Mouse (Mus musculus) mouse embryonic stem cell (cell line): Measurements from ENCODE around the gene Dach1.

ENCODE experiments used
- in situ Hi-C, 2 experiments: fragments of 300-500 bp; cut with MboI; formaldehyde crosslinking; loops; 1 replicate in 1 of 2; 3 replicates in 1 of 2; pipeline ENCODE4 v1.14.3; 2019 to 2020; ENCODE audit warnings: low sequenced_read_pairs in 2 of 2, low pct_unique_long_range_greater_than_20kb in 1 of 2, mixed read lengths in 1 of 2; ENCODE audit not compliant: unreplicated experiment in 1 of 2

Dach1 gene

DNA sequence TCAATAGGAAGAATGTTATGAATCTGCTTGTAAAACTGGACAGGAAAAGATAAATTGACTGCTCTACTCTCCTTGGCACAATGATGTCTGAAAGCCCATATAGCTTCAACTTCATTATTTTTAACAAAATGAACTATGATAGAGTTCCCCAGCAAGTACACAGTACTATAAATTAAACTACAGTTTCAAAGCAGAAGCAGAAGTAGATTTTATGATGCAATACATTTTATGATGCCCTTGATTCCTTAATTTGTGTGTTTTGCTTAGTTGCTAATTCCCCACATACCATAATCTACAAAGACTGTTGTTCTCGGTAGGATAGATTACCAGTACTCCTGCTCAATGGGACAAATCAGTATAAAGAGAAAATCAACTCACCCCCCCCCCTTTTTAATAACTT, 52.9 kb downstream of the Dach1 start:
- in situ Hi-C loops: no loop called here

DNA sequence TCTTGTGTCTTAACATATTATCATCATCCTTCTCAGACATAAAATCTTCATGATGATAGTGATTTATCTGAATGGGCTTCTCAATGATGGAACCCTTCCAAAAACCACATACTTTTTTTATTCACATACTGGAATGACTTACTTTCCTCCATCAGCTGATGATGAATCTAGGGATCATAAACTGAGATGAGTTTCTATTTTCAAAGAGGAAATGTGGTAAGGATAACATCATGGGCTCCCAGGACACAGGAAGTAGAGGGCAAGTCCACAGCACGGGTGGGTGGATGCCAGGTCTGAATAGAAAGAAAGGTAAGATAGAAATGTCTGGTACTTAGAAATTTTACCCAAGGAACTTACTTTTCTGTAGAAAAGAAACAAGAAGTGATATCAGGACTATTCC, 56.5 kb downstream of the Dach1 start:
- in situ Hi-C loops: no loop called here

DNA sequence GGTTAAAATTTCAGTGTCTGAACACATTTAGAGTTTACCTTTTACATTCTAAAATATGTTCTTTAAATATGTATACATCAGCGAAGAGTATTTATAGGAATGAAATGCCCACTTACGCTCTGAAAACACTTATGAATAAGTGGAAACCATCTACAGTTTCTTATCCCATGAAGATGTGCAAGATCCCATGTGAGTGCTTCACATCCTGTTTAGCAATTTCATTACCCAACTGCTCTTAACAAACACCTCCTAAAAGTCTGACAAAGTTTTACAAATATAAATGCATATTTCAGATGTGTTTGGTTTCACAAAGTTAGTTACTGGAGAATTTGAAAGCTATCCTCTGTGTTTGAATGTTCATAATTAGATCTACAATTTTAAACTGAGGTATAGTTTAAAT, 59.6 kb downstream of the Dach1 start:
- in situ Hi-C loops: no loop called here

DNA sequence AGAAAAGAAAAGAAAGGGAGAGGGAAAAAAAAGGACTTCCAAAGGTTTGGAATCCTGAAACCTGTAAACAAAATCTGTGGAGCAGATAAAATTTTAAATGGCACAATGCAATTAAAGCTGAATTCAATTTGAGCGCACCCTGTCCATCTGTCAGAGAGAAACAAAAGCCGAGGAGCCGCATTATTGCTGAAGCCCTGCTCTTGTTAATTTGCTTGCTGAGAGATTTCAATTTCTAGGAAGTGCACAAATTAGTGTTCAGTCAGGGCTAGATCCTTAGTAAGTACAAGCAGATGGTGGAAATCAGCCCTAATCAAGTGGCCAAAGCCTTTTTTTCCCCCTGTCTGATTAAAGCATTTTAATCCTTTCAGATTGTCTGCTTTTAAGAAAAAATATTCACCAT, 60.8 kb downstream of the Dach1 start:
- in situ Hi-C loops: no loop called here

DNA sequence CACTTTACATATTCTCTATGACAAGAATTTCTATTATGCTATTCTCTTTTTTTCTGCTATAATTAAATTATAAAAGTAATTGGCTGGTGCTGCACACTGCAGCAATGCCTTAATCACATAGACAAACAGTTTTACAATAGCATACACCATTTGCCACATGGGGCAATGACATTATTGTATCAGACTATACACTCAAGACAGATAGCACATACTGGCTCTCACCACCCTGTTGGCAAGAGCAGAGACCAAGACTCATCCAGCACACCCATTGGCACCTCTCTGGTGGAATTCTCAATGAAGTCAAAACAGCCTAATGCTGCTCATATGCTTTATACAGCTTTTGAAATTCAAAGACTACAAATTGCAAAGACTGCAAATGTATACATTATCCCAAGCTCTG, 63.4 kb downstream of the Dach1 start:
- in situ Hi-C loops: no loop called here

DNA sequence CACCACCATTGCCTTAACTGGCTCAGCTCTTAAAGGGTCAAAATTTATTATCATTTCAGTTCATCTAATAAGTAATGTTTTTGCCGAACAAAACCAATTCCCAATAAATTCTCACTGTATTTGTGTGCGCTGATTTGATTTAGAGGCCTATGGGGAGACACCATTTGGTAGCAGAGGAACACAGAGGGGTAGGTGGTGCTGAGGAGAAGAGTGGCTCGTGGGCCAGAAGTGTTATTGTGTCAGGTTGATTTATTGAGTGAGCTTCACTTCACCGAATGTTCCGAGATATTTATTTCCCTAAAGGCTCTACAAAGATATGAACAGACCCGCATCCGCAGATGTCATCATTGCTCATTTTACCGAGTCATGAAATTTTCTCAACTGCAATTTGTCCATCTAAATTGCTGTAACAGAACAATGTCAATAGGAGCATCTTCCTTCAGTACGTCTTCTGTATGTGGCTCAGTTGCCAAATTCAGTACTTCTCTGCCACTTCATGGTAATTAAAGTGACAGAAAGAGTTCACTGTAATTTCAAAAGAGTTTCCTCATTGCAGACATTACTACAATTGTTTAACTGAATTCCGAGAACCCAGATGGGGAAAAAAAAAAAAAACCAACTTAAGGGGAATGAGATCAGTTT, 65.1 kb downstream of the Dach1 start:
- in situ Hi-C loops: no loop called here

DNA sequence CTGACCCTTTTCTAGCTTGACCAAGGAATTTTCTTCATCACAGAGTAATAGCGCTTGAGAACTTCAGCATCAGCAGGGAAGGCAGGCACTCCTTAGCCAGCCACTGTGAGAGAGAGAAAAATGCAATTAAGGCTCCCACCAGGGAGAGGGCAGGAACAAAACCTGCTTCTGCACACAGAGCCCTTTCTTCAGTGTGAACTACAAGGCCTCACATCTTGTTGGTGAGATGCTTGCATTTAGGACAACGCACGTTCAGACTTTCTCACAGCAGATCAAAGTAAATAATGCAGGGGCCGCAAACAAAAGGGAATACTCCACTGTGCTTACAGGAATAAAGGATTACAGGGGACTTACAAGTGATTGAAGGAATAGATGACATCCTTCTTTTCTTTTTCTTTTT, 74.3 kb downstream of the Dach1 start:
- in situ Hi-C loops: no loop called here

DNA sequence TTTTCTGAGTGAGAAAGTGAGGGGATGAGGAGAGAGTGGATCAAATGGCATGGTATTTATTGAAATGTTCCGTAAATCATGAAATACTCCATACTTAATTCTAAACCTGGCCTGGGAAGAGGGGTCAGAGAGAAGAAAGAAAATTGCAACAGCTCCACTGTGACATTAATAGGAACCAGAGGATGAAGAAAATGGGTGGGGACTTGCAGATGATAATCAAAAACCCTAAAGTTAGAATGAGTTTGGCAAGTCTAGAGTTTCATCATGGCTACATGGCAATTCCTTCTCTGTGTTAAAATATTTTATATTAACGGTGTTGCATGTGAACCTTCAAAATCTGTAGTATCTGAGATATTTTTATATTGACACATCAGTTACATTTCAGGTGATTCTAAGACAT, 80.3 kb downstream of the Dach1 start:
- in situ Hi-C loops: no loop called here

DNA sequence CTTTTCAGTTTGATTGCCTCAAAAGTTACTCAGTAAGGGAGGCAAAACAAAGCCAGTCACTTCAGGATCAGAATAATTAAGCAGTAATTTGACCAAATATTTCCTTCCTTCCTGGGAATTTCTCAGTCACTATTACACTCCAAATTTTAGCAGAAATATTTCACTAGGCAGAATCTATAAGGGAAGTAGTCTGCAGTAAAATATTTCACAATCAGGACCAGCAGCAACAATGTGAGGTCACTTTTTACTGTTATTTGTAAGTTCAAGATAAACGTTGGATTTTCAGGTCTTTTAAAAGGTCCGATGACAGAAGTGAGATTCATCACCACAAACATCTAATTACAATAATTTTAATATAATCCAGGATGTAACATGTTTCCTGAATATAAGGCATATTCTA, 82.2 kb downstream of the Dach1 start:
- in situ Hi-C loops: no loop called here

DNA sequence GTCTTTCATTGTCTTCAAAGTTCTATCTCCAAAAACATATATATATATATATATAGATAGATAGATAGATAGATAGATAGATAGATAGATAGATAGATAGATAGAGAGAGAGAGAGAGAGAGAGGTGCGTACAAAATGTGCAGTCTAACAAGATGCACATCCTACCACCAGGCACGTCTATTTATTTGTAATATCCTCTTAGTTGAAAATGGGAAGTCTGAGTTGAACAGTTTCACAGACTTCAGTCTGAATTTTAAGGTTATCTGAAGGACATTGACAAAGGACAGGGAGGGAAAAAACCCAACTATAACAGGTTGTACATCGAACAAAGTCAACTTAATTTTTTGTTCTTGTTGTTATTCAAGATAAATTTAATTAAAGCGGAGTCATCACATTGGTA, 82.8 kb downstream of the Dach1 start:
- in situ Hi-C loops: no loop called here

DNA sequence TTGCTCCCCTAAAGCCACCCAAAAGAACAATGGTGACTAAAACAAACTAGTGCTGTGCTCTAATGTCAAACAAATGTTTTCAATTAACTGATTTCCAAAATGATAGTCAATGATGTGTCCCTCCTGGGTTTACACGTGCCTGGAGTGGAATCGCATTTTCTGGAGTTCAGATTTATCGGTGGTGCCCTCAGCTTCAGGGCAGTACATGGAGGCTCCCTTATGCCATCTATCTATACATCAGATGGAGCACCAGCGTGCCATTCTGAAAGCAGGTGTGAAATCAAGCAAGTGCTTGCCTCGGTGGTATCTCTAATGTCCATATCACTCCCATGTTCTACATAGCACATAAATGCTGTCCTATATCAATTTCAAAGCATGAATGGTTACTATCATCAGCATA, 84.4 kb downstream of the Dach1 start:
- in situ Hi-C loops: no loop called here

DNA sequence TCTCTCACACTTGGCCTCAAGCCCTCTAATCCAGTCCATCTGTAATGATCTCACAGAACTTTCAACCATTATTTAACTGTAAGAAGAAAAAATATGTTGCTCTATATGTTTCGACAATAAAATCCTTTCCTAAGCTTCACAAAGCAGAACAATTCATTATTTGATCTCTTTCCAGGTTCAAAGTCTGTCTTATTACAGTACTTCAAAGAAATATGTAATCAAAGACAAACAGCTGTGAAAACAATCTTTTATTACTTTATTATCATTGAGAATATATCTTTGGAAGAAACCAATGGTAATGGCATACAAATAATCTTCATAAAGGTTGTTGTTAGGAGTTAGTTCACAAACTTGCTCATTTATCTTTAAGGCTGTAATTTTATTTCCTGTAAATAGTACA, 84.8 kb downstream of the Dach1 start:
- in situ Hi-C loops: no loop called here

DNA sequence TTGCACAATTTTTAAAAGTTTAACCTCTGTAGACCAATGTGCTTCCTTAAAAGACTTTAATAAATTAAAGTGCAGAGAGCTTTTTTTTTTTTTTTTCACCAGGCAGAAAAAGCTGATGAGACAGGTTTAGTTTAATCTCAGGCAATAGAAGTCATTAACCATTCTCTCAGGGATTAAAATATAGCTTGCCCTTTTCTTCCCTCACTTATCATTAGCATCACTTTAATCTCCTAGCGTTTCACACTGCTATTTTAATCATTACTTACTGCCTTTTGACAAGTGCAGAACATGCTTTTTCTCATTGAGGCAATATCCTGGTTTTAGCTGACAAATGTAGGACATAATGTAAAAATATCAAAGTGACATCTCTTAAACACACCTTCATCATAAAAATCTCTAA, 86.1 kb downstream of the Dach1 start:
- in situ Hi-C loops: no loop called here

DNA sequence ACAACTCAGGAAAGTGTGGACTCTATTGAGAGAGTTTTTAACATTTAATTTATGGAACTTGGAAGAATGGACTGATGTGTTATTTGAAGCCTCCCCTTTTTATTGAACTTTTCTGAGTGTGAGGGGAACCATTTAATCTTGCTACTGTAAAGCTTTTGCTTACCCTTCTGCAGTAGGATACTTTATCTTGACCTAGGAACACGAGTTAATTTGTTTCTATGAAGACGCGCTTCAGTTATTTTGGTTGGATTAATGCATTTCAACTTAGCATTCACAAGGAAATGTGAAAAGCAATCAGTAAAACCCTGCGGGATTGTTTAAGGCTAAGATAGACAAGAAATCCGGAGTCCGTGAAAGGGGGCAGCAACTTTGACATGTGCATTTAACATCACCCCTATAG, 89.6 kb downstream of the Dach1 start:
- in situ Hi-C loops: no loop called here

DNA sequence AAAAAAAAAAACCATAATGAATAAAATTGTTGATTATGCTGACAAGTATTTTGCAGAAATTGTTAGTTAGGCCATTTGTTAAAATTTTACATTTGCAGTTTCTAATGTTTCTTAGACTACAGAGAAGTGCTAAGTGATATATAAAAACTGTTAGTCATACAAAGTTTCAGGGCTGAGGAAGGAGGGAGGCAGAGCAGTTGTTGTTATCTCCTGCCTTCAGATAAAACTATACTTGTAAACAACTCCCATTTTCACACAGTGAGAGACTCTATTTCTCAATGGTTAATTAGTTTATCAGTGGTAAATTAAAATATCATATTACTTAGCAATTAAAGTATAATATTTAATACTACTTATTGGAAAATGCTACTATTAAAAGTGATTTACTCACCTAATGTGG, 91.6 kb downstream of the Dach1 start:
- in situ Hi-C loops: no loop called here

DNA sequence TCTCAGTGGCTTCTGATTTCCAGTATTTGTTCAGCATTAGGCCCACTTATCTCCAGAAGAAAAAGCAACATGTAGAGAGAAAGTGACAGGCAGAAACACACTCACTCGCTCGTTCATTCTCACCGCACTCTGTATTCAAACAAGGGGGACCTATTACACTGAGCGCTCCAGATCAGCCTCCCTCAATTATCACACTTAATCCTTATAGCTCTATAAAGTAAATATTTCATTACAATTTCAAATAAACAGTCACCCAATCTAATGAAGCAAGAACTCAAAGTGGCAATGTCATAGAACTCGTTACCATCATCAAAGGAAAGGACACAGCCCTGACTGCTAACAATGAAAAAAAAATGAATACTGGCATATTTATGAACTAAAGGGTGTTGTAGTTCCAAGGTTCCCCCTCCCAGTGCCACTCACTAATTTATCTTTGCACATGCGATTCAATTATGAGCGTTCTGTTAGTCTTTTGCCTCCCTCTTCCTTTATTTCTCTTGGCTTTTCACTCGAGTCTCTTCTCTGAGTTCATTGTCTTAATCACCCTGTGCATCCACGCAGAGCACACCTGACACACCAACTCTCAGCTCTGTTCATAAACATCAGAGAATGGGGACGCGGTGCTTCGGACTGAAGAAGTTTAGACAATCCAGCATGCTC, 96.0 kb downstream of the Dach1 start:
- in situ Hi-C loops: no loop called here

DNA sequence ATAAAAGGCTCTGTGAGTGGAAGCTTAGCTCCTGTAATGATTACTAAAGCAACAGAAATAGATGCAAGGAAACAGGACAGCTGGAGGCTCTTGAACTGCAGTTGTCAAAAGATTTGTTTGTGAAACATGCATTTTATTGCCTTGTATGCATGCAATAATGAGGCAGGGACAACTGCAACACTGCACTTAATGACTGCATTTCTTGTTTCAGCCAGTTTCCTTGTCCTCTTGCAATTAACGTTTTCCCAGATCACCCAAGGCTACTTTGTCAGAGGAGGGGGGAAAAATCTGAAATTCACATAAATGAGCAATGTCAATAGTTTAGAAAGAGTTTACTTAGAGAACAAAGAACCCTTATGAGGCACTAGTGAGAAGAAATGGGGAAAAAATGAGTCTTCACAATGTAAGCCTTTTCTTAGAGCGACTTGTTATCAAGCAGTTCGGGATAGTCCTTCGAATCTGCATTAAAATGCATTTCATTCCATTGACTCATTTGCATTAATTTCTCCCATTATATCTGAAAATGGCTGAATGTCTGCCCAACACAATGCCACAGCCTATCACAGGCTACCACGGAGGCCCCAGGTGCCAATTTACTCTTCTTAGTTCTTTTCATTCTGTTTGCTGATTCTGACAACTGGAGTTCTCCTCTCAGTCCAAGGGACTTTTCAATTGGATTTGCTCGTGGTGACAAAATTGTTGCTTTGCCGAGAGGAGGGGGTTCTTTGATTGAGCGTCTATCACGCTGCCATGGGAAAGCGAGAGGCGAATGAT, 96.7 kb downstream of the Dach1 start:
- in situ Hi-C loops: no loop called here

DNA sequence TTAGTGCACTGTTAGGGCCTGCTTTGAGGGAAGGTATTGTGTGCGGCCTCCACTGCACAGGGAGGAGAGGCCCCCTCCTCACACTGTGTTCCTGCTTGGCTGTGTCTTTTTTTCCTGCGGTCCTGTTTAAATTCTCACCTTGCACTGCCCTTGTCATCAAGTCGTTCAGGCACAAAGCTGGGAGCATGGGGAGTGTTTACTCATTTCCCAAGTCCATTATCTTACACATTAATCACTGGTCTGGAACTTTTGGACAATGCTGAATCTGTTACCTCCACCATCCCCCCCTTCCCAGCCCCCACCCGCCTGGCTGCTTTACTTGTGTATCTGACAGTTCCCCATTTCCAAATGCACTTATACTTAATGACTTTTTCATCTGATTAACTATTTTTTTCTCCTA, 97.7 kb downstream of the Dach1 start:
- in situ Hi-C loops: no loop called here

DNA sequence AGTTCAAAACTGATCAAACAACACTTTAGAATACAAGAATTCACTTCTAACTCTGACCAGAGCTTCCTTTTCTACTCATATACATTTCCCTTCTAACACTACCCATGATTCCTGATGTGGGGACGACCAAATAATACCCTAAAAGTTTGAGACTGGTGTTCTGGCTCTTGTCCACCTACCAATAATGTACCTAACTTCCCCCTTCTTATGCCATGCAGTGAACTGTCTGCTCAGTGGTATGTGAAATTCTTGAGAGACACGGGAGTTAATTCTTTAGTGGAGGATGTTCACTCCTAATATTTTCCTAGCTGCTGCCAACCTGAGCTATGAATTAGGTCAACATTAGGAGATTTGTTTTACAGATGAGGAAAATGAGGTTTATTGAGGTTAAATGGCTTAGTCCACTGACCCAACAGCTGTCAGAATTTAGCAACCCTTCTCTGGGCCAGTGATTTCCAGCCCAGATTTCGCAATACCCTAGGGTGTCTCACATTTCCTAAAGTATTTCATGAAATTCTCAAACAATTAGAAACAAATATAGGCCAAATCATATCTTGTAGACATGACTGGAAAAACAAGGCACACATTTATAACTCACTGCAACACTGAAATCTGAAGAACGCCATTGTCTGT, 102.2 kb downstream of the Dach1 start:
- in situ Hi-C loops: no loop called here

DNA sequence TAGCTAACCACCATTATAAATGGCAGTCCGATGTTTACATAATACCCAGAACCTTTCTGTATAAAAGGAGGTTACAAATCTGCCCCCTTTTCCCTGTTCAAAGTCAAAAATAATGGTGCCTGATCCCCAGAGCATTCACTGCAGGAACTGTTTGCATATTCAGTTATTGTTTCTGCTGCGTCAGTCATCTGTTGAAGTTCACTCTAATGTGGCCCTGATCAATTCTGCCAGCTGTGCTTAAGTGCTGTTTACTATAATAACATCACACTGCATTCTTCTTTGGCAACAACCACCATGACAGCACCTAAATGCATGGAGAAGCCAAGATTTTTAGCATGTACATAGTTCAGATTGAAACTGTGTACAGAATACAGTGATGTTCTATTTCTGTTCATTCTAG, 105.4 kb downstream of the Dach1 start:
- in situ Hi-C loops: no loop called here
